Mouse (Mus musculus) cortical plate, adult 2 months (tissue): ENCODE data around the gene Zfp606.
A peak's percentile ranks its signal among the peaks of the same experiment; 100 is the strongest.

ENCODE experiments used
- CTCF ChIP-seq: fragments of 200-500 bp; IDR thresholded peaks from 2 replicates; pipeline ENCODE4 v1.5.1; 2011; ENCODE audit warnings: mild to moderate bottlenecking, control low read depth, low read length; ENCODE audit not compliant: insufficient read depth; ENCODE audit errors: extremely low read depth
- POLR2A ChIP-seq: fragments of 200-500 bp; IDR thresholded peaks from 2 replicates; pipeline ENCODE4 v1.6.1; 2011; ENCODE audit warnings: mild to moderate bottlenecking, low read length, control low read depth; ENCODE audit not compliant: insufficient read depth; ENCODE audit errors: extremely low read depth

- TF ChIP-seq CTCF, result no peak
- TF ChIP-seq POLR2A, result peak; percentile 28; the same call in 1 of the 2 replicates
Measured at GRCm38 (mm10) chr7:12478158-12479008, at the start of gene Zfp606.
